Mouse (Mus musculus) left cerebral cortex, adult 8-10 months (tissue): ENCODE measurements around the gene Gm10061. TPM values are rescaled to one million over a fixed set of nuclear protein-coding genes. Genes with fewer than 3 reads are reported as not detected.
"Not testable (repeated sequence)": the region's sequence is repeated elsewhere in the genome, so short reads cannot be mapped to it uniquely, and the experiment has no call there.

Experiments
- DNase-seq, 2 experiments: peaks; one replicate each; pipeline ENCODE4 v3.0.0; 2022; ENCODE audit warnings: low spot score in 2 of 2
- total RNA-seq, 4 experiments: library from RNA; stranded (reverse); gene quantifications; 2 replicates each; pipeline ENCODE4 v1.2.4; 2022

The Gm10061 gene
- not detected for total RNA-seq

GRCm38 (mm10) chr16:89150786-89151185 lies at the start of gene Gm10061:
TSS of gene Gm10061 (plus strand) at chr16:89151086.
- no peak for DNase-seq

- DNase-seq: no peak
Measured at GRCm38 (mm10) chr16:89140551-89140950, 10.3 kb upstream of the Gm10061 start, which contains the start of gene Gm6358. TSS of gene Gm6358 (plus strand) at chr16:89140851.

GRCm38 (mm10) chr16:89157652-89158051 lies 6.8 kb downstream of the Gm10061 start, which contains the start of gene Gm9789:
TSS of gene Gm9789 (plus strand) at chr16:89157952.
- no peak for DNase-seq

GRCm38 (mm10) chr16:89169190-89169589 lies 18.3 kb downstream of the Gm10061 start, which contains the start of gene Gm7735:
TSS of gene Gm7735 (plus strand) at chr16:89169490.
- not testable (repeated sequence) for DNase-seq

GRCm38 (mm10) chr16:89174435-89174834 lies 23.5 kb downstream of the Gm10061 start, which contains the start of gene 1110057P08Rik:
TSS of gene 1110057P08Rik (plus strand) at chr16:89174735.
- DNase-seq: no peak

GRCm38 (mm10) chr16:89188621-89189020 lies 37.7 kb downstream of the Gm10061 start:
- DNase-seq: no peak

Other genes starting within 250 kb of the Gm10061 start
- gene Krtap19-9b, start 218.8 kb upstream of the Gm10061 start, total RNA-seq: not detected
- gene Krtap16-3, start 188.2 kb upstream of the Gm10061 start, total RNA-seq: not detected
- gene Krtap22-2, start 140.3 kb upstream of the Gm10061 start, total RNA-seq: not detected
- gene Gm10229, start 135.8 kb upstream of the Gm10061 start, total RNA-seq: not detected
- gene Krtap6-1, start 119.4 kb upstream of the Gm10061 start, total RNA-seq: not detected
- not detected for gene Gm10228, start 109.6 kb upstream of the Gm10061 start, total RNA-seq
- gene Krtap6-5, start 103.2 kb upstream of the Gm10061 start, total RNA-seq: not detected
- gene 1110025L11Rik, start 87.1 kb upstream of the Gm10061 start, total RNA-seq: not detected
- not detected for gene Krtap6-3, start 67.1 kb upstream of the Gm10061 start, total RNA-seq
- gene Gm6358, start 10.2 kb upstream of the Gm10061 start, total RNA-seq: not detected
- gene Gm9789, start 6.9 kb downstream of the Gm10061 start, total RNA-seq: not detected
- not detected for gene Gm7735, start 18.4 kb downstream of the Gm10061 start, total RNA-seq
- gene 1110057P08Rik, start 23.6 kb downstream of the Gm10061 start, total RNA-seq: not detected
- not detected for gene Krtap20-2, start 54.8 kb downstream of the Gm10061 start, total RNA-seq